In genomic region chr4:65127291-65127590, GRCm38 (mm10) we compare ENCODE assay signal across 9 mouse cellular contexts. TPM values are rescaled to one million over a fixed set of nuclear protein-coding genes. Genes with fewer than 3 reads are reported as not detected.
DNase-seq lines count a peak whose midpoint lies in the region; ATAC-seq and TF ChIP-seq lines count a peak whose summit lies in the region.
"Had no signal": no experiment of that assay in that cellular context is flagged by ENCODE, and none has a peak within 500 bp of the region (broad histone marks: within the 10 kb centered on the region; RNA-seq: fewer than 3 reads in every experiment).

No protein-coding gene starts in this region.

- peak overlapping the region; percentile 93 for H3K4me2 ChIP-seq in embryonic facial prominence, embryonic 15.5 days (replicated peaks)
- H3K4me2 ChIP-seq in heart, embryonic 15.5 days, result peak overlapping the region; percentile 94
- peak overlapping the region; percentile 79 for H3K4me2 ChIP-seq in kidney, embryonic 16.5 days (replicated peaks; ENCODE audit: low read depth, low read length)
- H3K4me2 ChIP-seq in midbrain, embryonic 13.5 days (replicated peaks), result peak overlapping the region; percentile 85

- H3K4me3 ChIP-seq in liver, adult 2 months (ENCODE audit: insufficient read depth, low read depth, low read length), result no peak overlapping the region
- peak overlapping the region; percentile 57 for H3K4me3 ChIP-seq in embryonic facial prominence, embryonic 15.5 days (replicated peaks)
- peak overlapping the region; percentile 57 for H3K4me3 ChIP-seq in heart, embryonic 15.5 days
- peak overlapping the region; percentile 66 for H3K4me3 ChIP-seq in kidney, embryonic 16.5 days (ENCODE audit: low read length)
- peak overlapping the region; percentile 61; the same call in 1 of the 2 replicates for H3K4me3 ChIP-seq in midbrain, embryonic 13.5 days (replicated peaks)

- peak; percentile 45; the same call in 1 of the 2 replicates for ATAC-seq in embryonic facial prominence, embryonic 15.5 days (ENCODE audit: insufficient number of reproducible peaks, low FRiP score, low TSS enrichment, low read depth)
- ATAC-seq in heart, embryonic 15.5 days (replicated peaks; ENCODE audit: insufficient number of reproducible peaks, insufficient read depth, low FRiP score, low read depth), result peak; percentile 72
- peak; percentile 67 for ATAC-seq in kidney, embryonic 16.5 days (ENCODE audit: low FRiP score, low TSS enrichment)
- ATAC-seq in midbrain, embryonic 13.5 days, result 0 out of 2 replicates have a peak, but pooled peaks have one; percentile 18

- H3K27me3 ChIP-seq in liver, adult 2 months (ENCODE audit: control insufficient read depth, insufficient read depth, low read length), result peaks cover 11% of the 10 kb centered on the region
- no peaks in the 10 kb centered on the region; the same call in 1 of the 2 replicates for H3K27me3 ChIP-seq in embryonic facial prominence, embryonic 15.5 days
- H3K27me3 ChIP-seq in heart, embryonic 15.5 days, result peaks cover 9% of the 10 kb centered on the region
- peaks cover 12% of the 10 kb centered on the region; the same call in 1 of the 2 replicates for H3K27me3 ChIP-seq in kidney, embryonic 16.5 days (ENCODE audit: insufficient read depth, low read length)
- peaks cover 32% of the 10 kb centered on the region for H3K27me3 ChIP-seq in midbrain, embryonic 13.5 days

- H3K36me3 ChIP-seq in liver, adult 2 months (ENCODE audit: control insufficient read depth, insufficient read depth, low read length), result no peaks in the 10 kb centered on the region
- no peaks in the 10 kb centered on the region for H3K36me3 ChIP-seq in embryonic facial prominence, embryonic 15.5 days
- no peaks in the 10 kb centered on the region for H3K36me3 ChIP-seq in heart, embryonic 15.5 days
- no peaks in the 10 kb centered on the region for H3K36me3 ChIP-seq in kidney, embryonic 16.5 days (ENCODE audit: insufficient read depth, low read length)
- H3K36me3 ChIP-seq in midbrain, embryonic 13.5 days, result no peaks in the 10 kb centered on the region

- peaks cover 11% of the 10 kb centered on the region for H3K4me1 ChIP-seq in liver, adult 2 months (ENCODE audit: control insufficient read depth, insufficient read depth, low read length)
- peaks cover 20% of the 10 kb centered on the region for H3K4me1 ChIP-seq in embryonic facial prominence, embryonic 15.5 days
- peaks cover 11% of the 10 kb centered on the region for H3K4me1 ChIP-seq in heart, embryonic 15.5 days (replicated peaks)
- peaks cover 27% of the 10 kb centered on the region for H3K4me1 ChIP-seq in kidney, embryonic 16.5 days (ENCODE audit: insufficient read depth, low read length)
- peaks cover 25% of the 10 kb centered on the region for H3K4me1 ChIP-seq in midbrain, embryonic 13.5 days (replicated peaks)

- no peak for TF ChIP-seq POLR2A in liver, adult 2 months (IDR thresholded peaks at IDR 0.05; ENCODE audit: extremely low read depth, insufficient read depth, low read length)

- WGBS in liver, adult 2 months, result 27% methylated on average over 6 of the region's 6 CpGs
- WGBS in embryonic facial prominence, embryonic 15.5 days, result 22% methylated on average over 6 of the region's 6 CpGs
- 23% methylated on average over 6 of the region's 6 CpGs for WGBS in heart, embryonic 15.5 days
- WGBS in kidney, embryonic 16.5 days, result 20% methylated on average over 6 of the region's 6 CpGs
- 17% methylated on average over 6 of the region's 6 CpGs for WGBS in midbrain, embryonic 13.5 days

- H3K9me3 ChIP-seq in embryonic facial prominence, embryonic 15.5 days (replicated peaks), result no peaks in the 10 kb centered on the region
- H3K9me3 ChIP-seq in heart, embryonic 15.5 days (replicated peaks), result no peaks in the 10 kb centered on the region
- H3K9me3 ChIP-seq in kidney, embryonic 16.5 days (ENCODE audit: low read length), result no peaks in the 10 kb centered on the region
- no peaks in the 10 kb centered on the region for H3K9me3 ChIP-seq in midbrain, embryonic 13.5 days

- H3K9ac ChIP-seq in liver, adult 2 months (ENCODE audit: low read depth, low read length), result no peak overlapping the region
- no peak overlapping the region for H3K9ac ChIP-seq in embryonic facial prominence, embryonic 15.5 days
- no peak overlapping the region for H3K9ac ChIP-seq in heart, embryonic 15.5 days
- H3K9ac ChIP-seq in kidney, embryonic 16.5 days (replicated peaks; ENCODE audit: low read length), result peak overlapping the region; percentile 79; the same call in 1 of the 2 replicates
- 0 out of 2 replicates have a peak overlapping the region, but pooled peaks have one; percentile 32 for H3K9ac ChIP-seq in midbrain, embryonic 13.5 days (replicated peaks)

- DNase-seq in liver, adult 2 months (ENCODE audit: extremely low read depth, low read depth, low spot score), result peak; percentile 43
- no peak for DNase-seq in liver
- DNase-seq in spleen, adult 18-20 months, result no peak
- DNase-seq in thymus, postnatal 0 days (ENCODE audit: low spot score), result no peak

- H3K79me2 ChIP-seq in liver, adult 2 months (ENCODE audit: control insufficient read depth, insufficient read depth, low read length), result no peaks in the 10 kb centered on the region

- TF ChIP-seq CTCF in liver, adult 2 months (IDR thresholded peaks at IDR 0.05; ENCODE audit: low read depth, low read length), result no peak

- H3K27ac ChIP-seq in liver, adult 2 months (replicated peaks; ENCODE audit: insufficient read depth, low read depth, low read length), result no peak overlapping the region
- peak overlapping the region; percentile 80; the same call in 1 of the 2 replicates for H3K27ac ChIP-seq in embryonic facial prominence, embryonic 15.5 days (replicated peaks)
- peak overlapping the region; percentile 64 for H3K27ac ChIP-seq in heart, embryonic 15.5 days
- peak overlapping the region; percentile 85 for H3K27ac ChIP-seq in kidney, embryonic 16.5 days (ENCODE audit: low read length)
- H3K27ac ChIP-seq in midbrain, embryonic 13.5 days, result no peak overlapping the region

RNA-seq across cellular contexts. Expression of gene Pappa, which starts 3.3 kb away (rescaled TPM):
- total RNA-seq in liver, adult 2 months (2014; rRNA removed), result 0.09 and 0.13 TPM in 2 replicates
- 0.02 TPM in 1 of 2 replicates, not detected in the other for polyA plus RNA-seq in liver, adult 2 months (2012; rRNA removed)
- 1.7 and 1.9 TPM in 2 replicates for polyA plus RNA-seq in embryonic facial prominence, embryonic 15.5 days (2015; fragmentation: Nextera tagmentation; extraction: Ambion mirVana)
- polyA plus RNA-seq in heart, embryonic 15.5 days (2015; fragmentation: Nextera tagmentation; extraction: Ambion mirVana), result 0.50 and 1.1 TPM in 2 replicates
- 2.0 and 2.2 TPM in 2 replicates for polyA plus RNA-seq in kidney, embryonic 16.5 days (2015; fragmentation: Nextera tagmentation; extraction: Ambion mirVana)
- 0.59 and 0.66 TPM in 2 replicates for polyA plus RNA-seq in midbrain, embryonic 13.5 days (2015; fragmentation: Nextera tagmentation; extraction: Ambion mirVana)
- polyA plus RNA-seq in thymus, postnatal 0 days (2015; fragmentation: Nextera tagmentation; extraction: Ambion mirVana), result 0.15 and 0.18 TPM in 2 replicates
- total RNA-seq: common myeloid progenitor, adult 5-6 weeks had no signal

Comparison
In these comparisons a context has a peak if more than half of its experiments do, and no peak if none do; other contexts are left out.
1. H3K27ac ChIP-seq: peak in embryonic facial prominence, embryonic 15.5 days (single experiment), heart, embryonic 15.5 days (single experiment) and kidney, embryonic 16.5 days (single experiment); none in liver, adult 2 months (single experiment) and midbrain, embryonic 13.5 days (single experiment).
2. H3K9ac ChIP-seq: peak in kidney, embryonic 16.5 days (single experiment) and midbrain, embryonic 13.5 days (single experiment); none in liver, adult 2 months (single experiment), embryonic facial prominence, embryonic 15.5 days (single experiment) and heart, embryonic 15.5 days (single experiment).
3. ATAC-seq: peak in every context shown above with its lines; median percentile 72 in heart, embryonic 15.5 days; 67 in kidney, embryonic 16.5 days; 45 in embryonic facial prominence, embryonic 15.5 days; 18 in midbrain, embryonic 13.5 days.
4. Peak in every context shown above with its lines, with median percentiles within 50 percentile points of each other: H3K4me2 ChIP-seq.